Mouse (Mus musculus): ENCODE data around the gene Zranb1.

The Zranb1 gene

GRCm38 (mm10) chr7:132927201-132927600 is 3.7 kb upstream of the Zranb1 start:
- DNase-seq (ENCODE audit: low read depth, low spot score), result no peak

DNA sequence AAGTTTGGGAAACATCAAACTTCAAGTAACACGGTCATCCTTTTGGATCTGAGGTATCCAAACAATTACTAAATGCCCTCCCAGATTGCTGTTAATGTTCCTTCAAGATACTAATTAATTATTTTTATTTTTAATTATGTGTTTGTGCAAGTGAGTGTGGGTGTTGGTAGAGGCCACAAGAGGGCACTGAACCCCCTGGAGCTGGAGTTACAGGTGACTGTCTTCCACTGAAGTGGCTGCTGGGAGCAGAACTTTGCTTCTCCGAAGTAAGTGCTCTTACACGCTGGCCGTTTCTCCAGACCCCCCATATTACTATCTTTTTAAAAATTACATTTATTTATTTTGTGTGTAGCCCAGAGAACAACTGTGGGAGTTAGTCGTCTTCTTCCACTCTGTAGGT is 887 bp upstream of the Zranb1 start:
- no peak for DNase-seq (ENCODE audit: low read depth, low spot score)

DNA sequence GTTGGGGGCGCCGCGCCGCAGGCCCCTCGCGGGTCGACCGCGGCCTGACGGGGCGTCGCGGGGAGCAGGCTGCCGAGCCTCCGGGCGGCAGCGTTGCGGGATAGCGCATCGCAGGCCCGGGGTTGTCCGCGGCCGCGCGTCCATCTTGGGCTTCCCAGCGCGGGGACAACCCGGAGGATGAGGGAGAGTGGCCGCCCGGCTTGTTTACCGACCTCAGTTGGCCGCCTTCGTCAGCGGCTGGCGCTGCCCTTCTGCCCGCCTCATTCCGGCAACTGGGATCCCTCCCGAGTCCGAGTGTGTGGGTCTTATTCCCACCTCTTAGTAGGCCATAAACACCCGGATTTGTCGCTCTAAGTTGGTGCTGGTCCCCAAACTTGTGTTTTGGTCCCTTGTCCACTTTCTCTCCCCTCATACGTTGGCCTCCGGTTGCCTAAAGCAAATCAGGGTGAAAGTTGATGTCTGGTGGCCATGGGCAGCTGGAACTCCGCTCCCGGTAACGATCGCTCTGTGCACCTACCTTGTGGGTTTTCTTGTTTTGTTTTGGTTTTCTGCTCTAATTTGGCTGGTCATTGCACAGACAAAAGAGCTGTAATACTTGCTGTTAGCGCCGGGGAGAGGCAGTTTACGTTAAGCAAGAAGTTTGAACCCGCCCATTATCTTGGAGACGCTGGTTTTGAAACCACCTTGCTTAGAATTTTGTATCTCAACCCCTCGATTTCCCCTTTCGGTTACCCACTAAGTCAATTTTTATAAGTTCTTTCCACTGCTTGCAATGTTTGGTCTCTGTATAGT is 814 bp downstream of the Zranb1 start:
- peak; percentile 35 for DNase-seq (ENCODE audit: low read depth, low spot score)

- no peak for DNase-seq (ENCODE audit: low read depth, low spot score)
These were observed 2.4 kb downstream of the Zranb1 start for GRCm38 (mm10) chr7:132933331-132933730.

GRCm38 (mm10) chr7:132934743-132935142 is 3.8 kb downstream of the Zranb1 start:
- no peak for DNase-seq (ENCODE audit: low read depth, low spot score)

DNA sequence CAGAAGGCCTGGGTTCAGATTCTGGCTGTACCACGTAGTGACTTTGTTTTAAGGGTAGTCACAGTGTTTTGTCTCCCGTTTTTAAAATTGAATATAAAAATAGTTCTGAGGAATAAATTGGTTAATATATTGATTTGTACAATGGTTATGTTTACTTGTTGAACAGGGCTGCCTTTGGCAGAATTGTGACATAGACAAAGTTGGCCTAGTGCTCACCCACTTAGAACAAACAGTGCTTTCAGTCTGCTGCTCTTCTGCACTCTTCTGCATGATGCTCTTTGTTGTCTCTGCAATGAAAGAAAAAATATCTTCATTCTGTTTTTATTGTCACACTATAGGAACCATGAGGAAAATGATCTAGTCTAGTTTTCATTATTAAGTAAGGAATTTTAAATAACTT is 8.2 kb downstream of the Zranb1 start:
- DNase-seq (ENCODE audit: low read depth, low spot score), result no peak

DNA sequence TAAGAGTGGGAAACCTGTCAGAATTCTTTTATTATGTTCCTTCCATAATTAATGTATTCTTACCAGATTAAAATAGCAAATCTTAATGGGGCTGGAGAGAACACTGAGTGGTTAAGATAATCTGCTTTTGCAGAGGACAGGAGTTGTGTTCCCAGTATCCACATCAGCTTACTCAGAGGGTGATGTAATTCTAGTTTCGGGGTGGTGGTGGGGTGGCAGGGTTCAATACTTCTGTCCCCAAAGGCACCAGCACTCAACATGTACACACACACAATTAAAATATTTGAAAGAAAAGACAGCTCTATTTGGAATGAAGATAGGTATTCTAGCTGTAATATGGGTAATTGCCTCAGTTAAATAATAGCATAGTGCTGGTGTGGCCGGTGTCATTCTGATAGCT is 9.6 kb downstream of the Zranb1 start:
- DNase-seq (ENCODE audit: low read depth, low spot score), result no peak

- DNase-seq (ENCODE audit: low read depth, low spot score), result no peak
These were observed 19.0 kb downstream of the Zranb1 start for GRCm38 (mm10) chr7:132949968-132950367.

DNA sequence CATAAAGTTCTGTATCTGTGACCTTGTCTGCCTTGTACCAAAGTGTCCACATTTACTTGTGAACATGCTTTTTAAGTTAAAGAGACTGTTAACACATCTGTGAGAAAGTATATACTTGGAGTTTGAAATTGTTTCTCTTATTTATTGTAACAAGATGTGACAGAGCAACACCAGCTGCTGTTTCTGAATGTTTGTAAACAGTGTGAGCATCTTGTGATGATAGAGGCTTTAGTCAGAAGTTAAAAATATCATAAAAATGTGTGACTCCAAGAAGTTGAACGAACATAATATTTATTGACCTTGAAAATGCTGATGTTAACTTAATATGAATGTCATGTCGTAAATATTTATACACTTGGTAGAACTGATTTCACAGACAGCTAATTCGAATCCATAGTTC is 19.7 kb downstream of the Zranb1 start:
- no peak for DNase-seq (ENCODE audit: low read depth, low spot score)

DNA sequence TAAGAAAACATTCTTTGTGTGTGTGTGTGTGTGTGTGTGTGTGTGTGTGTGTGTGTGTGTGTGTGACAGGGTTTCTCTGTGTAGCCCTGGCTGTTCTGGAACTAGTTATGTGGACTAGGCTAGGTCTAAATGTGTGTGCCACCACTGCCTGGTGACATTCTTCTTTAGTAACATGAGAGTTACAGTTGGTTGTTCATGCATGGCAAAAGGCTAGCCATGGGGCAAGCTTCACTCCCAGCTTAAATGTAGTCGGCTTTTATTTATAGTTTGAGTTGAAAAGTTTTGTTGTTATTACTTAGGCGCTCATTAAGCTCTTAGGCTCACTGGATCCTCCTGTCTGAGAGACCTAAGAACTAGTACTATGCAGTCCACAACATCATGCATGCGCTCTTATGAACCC is 33.5 kb downstream of the Zranb1 start:
- DNase-seq (ENCODE audit: low read depth, low spot score), result no peak

DNA sequence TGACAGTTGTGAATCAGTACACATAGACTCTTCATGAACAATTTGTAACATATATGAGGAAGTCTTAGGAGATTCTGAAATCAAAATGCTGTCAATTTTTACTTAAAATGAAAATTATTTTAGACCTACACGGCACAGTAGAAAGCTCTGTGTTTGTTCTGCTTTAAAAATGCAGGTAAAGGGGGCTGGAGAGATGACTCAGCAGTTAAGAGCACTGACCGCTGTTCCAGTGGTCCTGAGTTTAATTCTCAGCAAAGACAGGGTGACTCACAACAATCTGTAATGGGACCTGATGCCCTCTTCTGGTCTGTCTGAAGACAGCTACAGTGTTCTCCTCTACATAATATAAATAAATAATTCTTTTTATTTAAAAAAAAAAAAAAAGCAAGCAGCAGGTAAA is 34.8 kb downstream of the Zranb1 start:
- no peak for DNase-seq (ENCODE audit: low read depth, low spot score)

DNA sequence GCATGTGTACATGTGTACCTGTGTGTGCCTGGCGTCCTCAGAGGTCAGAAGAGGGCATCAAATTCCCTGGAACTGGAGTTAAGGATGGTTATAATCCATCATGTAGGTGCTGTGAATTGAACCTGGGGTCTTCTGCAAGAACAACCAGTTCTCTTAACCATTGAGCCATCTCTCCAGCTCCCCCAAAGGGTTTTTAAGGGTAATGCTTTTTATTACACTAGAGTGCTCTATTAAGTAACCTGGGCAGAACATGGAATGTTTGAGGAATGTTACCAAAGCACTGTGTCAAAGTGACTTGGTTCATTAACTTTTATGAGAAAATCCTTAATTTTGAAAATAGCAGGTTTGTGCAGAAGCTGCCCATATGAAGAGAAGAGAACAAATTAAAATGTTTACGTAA is 41.1 kb downstream of the Zranb1 start:
- DNase-seq (ENCODE audit: low read depth, low spot score), result no peak

GRCm38 (mm10) chr7:132976079-132976478 is 45.1 kb downstream of the Zranb1 start:
- no peak for DNase-seq (ENCODE audit: low read depth, low spot score)

GRCm38 (mm10) chr7:132977981-132978380 is 47.0 kb downstream of the Zranb1 start:
- no peak for DNase-seq (ENCODE audit: low read depth, low spot score)

DNA sequence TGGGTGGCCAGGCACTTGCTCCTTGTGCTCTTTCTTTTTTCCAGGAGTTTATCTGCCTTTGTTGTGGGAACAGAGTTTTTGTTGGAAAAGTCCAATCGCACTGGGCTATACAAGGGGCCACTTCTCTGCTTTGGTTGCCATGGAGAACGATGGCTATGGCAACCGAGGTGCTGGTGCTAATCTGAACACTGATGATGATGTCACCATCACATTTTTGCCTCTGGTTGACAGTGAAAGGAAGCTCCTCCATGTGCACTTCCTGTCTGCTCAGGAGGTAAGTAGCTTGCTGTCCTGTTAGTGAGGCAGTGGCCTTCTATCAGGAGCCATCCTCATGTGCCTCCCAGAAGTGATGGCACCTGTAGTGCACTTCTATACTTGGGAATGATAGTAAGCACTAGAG is 51.7 kb downstream of the Zranb1 start:
- DNase-seq (ENCODE audit: low read depth, low spot score), result no peak

- no peak for DNase-seq (ENCODE audit: low read depth, low spot score)
These were observed 58.9 kb downstream of the Zranb1 start for GRCm38 (mm10) chr7:132989839-132990238.

- no peak for DNase-seq (ENCODE audit: low read depth, low spot score)
These were observed 60.4 kb downstream of the Zranb1 start for GRCm38 (mm10) chr7:132991240-132991900.

- no peak for DNase-seq (ENCODE audit: low read depth, low spot score)
These were observed 62.1 kb downstream of the Zranb1 start for GRCm38 (mm10) chr7:132992967-132993615.

DNA sequence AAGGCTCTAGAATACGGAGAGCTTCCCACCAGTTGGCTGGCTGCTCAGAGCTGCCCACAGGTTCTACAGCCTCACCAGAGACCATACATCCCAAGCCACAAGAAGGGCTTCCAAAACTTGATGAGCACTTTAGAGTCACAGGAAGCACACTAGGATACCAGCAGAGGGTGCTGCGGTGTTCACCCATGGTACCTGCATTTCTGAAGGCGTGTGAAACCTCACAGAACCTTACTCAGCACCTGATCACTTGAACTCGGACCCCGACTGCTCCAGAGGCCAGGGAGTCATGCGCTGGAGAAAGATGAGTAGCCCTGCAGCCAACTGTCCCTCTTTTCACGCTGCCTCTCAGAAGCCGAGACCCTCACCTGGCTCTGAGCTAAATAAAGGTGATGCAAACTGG is 63.2 kb downstream of the Zranb1 start:
- no peak for DNase-seq (ENCODE audit: low read depth, low spot score)

DNA sequence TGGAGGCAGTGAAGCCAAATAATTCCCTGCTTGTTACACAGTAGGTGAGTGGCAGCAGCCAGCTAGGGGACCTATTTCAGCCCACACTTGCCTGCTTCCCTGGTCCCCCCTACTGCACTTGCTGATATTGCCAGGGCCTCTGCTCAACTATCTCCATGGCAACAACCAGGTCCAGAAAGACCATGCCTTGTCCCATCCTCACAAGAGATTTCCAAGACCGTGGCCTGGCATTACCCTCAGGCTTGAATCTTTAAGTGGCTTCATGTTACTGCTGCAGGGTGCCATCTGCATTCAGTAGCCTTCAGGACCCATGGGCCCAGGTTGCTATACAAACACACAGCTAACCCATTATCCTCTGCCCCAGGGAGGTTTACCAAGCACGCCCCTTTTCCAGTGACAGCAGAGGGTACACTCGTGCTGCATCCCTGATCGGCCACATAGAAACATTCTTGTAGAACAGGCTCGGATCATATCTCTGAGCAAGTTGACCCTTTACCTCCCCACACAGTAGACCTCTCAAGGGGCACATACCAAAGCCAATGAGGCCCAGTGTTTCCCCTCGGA is 63.8 kb downstream of the Zranb1 start:
- no peak for DNase-seq (ENCODE audit: low read depth, low spot score)

GRCm38 (mm10) chr7:132996391-132996790 is 65.4 kb downstream of the Zranb1 start:
- DNase-seq (ENCODE audit: low read depth, low spot score), result no peak

- no peak for DNase-seq (ENCODE audit: low read depth, low spot score)
These were observed 67.7 kb downstream of the Zranb1 start for GRCm38 (mm10) chr7:132998639-132999038.
